Mouse (Mus musculus) erythroblast, embryonic 14.5 days (primary cell): ENCODE measurements around the gene Arsb.

ENCODE experiments used
- GATA1 ChIP-seq: IDR thresholded peaks from 2 replicates; pipeline ENCODE4 v1.6.1; 2012; ENCODE audit warnings: low read length, inconsistent platforms, mixed read lengths
- TAL1 ChIP-seq: IDR thresholded peaks from 3 replicates; pipeline ENCODE4 v1.6.1; 2012; ENCODE audit warnings: low read length, inconsistent platforms, mixed read lengths

DNA sequence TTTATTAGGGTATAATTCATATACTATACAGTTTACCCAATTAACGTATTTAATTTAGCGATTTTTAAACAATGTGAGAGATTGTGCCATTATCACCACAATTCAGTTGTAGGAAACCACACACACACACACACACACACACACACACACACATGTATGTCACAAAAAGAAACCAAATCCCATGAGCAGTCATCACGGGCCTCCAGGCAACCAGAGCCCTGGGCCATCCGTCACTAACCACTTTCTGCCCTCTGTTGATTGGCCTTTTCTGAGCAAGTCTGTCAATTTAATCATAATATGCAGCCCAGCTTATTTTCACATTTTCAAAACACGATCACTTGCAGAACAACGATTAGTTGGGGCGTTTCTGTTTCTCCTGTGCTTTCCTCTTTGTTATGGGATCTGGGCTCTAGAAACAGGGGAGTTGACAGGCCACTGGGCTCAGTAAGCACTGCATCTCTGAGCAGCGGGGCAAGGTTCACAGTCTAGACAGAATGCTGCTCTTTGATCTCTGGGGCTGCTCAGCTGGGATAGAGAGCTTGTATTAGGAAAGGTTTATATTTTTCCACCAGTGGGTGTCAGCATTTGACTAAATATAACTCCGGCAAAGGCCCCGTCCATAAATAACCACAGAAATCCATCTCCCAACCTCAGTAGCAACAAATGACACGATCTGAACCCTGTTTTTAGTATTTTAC is 21.7 kb downstream of the Arsb start:
- TF ChIP-seq TAL1 (no peak), GATA1 (no peak)
